Mouse (Mus musculus) intestine, postnatal 0 days (tissue): ENCODE results near the gene Nav3. TPM values are rescaled to one million over a fixed set of nuclear protein-coding genes. Genes with fewer than 3 reads are reported as not detected.

Experiments
- ATAC-seq: fragments of 200-750 bp; cut with Nextera tagmentation; 2 replicates; pipeline ENCODE4 v1.8.0; 2017; ENCODE audit warnings: mild to moderate bottlenecking, moderate TSS enrichment, moderate library complexity
- H3K27ac ChIP-seq: fragments of 300-500 bp; sonication (generic); 2 replicates; pipeline ENCODE4 v1.5.1; 2014; ENCODE audit warnings: mild to moderate bottlenecking, low read depth, low read length, moderate library complexity
- H3K27me3 ChIP-seq: fragments of 300-500 bp; sonication (generic); replicated peaks from 2 replicates; pipeline ENCODE4 v1.6.1; 2014; ENCODE audit warnings: low read length, mixed read lengths; ENCODE audit not compliant: control insufficient read depth, insufficient read depth
- H3K36me3 ChIP-seq: fragments of 300-500 bp; sonication (generic); 2 replicates; pipeline ENCODE4 v1.6.1; 2014; ENCODE audit warnings: mild to moderate bottlenecking, moderate library complexity; ENCODE audit not compliant: control insufficient read depth, insufficient read depth
- H3K4me1 ChIP-seq: fragments of 300-500 bp; sonication (generic); replicated peaks from 2 replicates; pipeline ENCODE4 v1.6.1; 2014; ENCODE audit warnings: antibody characterized with exemption, low read length, mixed read lengths; ENCODE audit not compliant: control insufficient read depth, insufficient read depth
- H3K4me2 ChIP-seq: fragments of 300-500 bp; sonication (generic); replicated peaks from 2 replicates; pipeline ENCODE4 v1.6.1; 2014; ENCODE audit warnings: low read depth, mild to moderate bottlenecking, moderate library complexity
- H3K4me3 ChIP-seq: fragments of 300-500 bp; sonication (generic); 2 replicates; pipeline ENCODE4 v1.5.1; 2014; ENCODE audit warnings: low read depth, low read length
- H3K9ac ChIP-seq: fragments of 300-500 bp; sonication (generic); 2 replicates; pipeline ENCODE4 v1.6.1; 2014; ENCODE audit warnings: mild to moderate bottlenecking, low read depth, low read length
- H3K9me3 ChIP-seq: fragments of 300-500 bp; sonication (generic); 2 replicates; pipeline ENCODE4 v1.6.1; 2016; ENCODE audit warnings: mixed run types; ENCODE audit not compliant: control insufficient read depth
- CTCF ChIP-seq: sonication (generic); IDR thresholded peaks from 2 replicates; pipeline ENCODE4 v1.5.1; 2016; ENCODE audit warnings: low read depth, mild to moderate bottlenecking, control low read depth, antibody characterized with exemption, moderate library complexity
- WGBS: fragments of 180-500 bp; shearing (Covaris S2); extraction: QIAGEN DNeasy Blood & Tissue Kit; methylation state at CpG from one replicate; pipeline ENCODE4 v1.1.7; 2014; 5-methylcytosine and 5-hydroxymethylcytosine counted together
- polyA plus RNA-seq: library from polyadenylated mRNA; unstranded; fragments of >200 nt; fragmentation: Nextera tagmentation; extraction: Ambion mirVana; gene quantifications from 2 replicates; pipeline ENCODE4 v1.2.1, GENCODE M21; 2015

Gene Nav3
- polyA plus RNA-seq, 1 experiment from 2014 or later: 0.77 TPM

DNA sequence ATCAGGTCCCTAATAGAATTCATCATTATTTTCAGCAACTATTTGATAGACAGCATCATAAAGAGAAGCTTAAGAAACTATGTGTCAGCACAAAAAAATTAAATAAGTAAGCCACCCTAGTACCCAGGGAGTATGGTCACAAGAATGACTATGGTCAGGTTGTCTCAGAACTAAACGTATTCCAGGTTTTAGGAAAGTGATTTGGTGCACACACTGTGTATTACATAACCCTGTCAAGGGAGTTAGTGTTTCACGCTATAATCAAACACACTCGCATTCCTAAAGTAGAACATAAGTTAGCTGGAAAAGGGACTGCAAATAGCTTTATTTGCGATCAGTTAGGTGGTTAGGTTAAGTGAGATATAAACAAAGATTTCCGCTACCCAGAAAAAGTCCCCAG, 126.0 kb downstream of the Nav3 start:
- Histone ChIP-seq H3K4me3 (no peak overlapping the region), H3K9ac (no peak overlapping the region), H3K27ac (no peak overlapping the region), H3K4me1 (no peaks in the 10 kb centered on the region), H3K4me2 (no peak overlapping the region), H3K9me3 (no peaks in the 10 kb centered on the region), H3K27me3 (no peaks in the 10 kb centered on the region), H3K36me3 (no peaks in the 10 kb centered on the region)
- 63% methylated on average over 5 of the region's 5 CpGs for WGBS
- no peak for TF ChIP-seq CTCF
- ATAC-seq: no peak

DNA sequence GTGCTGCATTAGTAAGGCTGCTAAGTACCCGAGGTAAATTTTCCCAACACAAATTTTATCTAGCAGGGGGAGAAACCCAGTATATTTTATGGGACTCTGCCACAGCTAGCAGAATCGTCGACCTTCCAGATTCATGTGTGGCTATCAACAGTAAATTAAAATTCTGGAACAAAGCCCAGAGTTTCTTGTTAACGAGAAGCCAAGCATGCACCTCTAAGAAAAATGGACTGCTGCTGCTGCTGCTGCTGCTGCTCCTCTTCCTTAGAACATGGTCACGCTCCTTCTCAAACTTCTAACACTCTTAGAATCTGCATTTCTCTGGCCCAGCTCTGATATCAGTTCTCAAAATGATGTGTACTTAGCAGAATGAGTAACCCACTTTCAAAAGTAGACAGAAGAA, 126.4 kb downstream of the Nav3 start:
- H3K4me2 ChIP-seq: no peak overlapping the region
- H3K4me1 ChIP-seq: no peaks in the 10 kb centered on the region
- ATAC-seq: no peak
- H3K27me3 ChIP-seq: no peaks in the 10 kb centered on the region
- no peak overlapping the region for H3K4me3 ChIP-seq
- no peaks in the 10 kb centered on the region for H3K9me3 ChIP-seq
- WGBS: 48% methylated on average over 5 of the region's 5 CpGs
- TF ChIP-seq CTCF: no peak
- no peak overlapping the region for H3K9ac ChIP-seq
- no peaks in the 10 kb centered on the region for H3K36me3 ChIP-seq
- no peak overlapping the region for H3K27ac ChIP-seq

DNA sequence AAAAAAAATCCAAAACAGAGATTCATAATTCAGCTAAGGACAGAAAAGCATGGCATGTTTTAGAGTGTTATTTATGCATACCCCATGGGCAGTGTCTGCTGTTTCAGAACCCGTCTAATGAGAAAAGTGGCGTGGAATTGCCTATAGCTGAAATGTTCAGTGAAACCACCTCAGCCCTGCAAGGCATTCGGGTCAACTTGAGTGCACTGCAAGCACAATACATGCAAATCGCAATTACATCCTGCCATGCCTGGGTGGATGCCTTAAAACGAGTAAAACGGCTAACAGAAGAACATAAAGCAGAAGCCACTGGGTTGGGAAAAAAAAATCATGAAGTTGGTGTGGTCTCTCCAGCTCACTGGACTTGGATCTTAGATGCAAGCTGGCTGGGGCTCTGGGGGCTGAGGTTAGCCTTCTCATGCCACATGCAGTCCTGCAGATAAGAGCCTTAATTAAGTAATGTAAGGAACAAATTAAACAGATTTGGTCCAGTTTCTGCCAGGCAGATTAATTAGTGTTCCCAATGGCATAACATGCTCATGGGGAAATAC, 133.8 kb downstream of the Nav3 start:
- H3K27me3 ChIP-seq: no peaks in the 10 kb centered on the region
- H3K36me3 ChIP-seq: no peaks in the 10 kb centered on the region
- H3K9me3 ChIP-seq: no peaks in the 10 kb centered on the region
- H3K9ac ChIP-seq: no peak overlapping the region
- no peak overlapping the region for H3K4me2 ChIP-seq
- H3K27ac ChIP-seq: no peak overlapping the region
- TF ChIP-seq CTCF: no peak
- 82% methylated on average over 6 of the region's 6 CpGs for WGBS
- no peak for ATAC-seq
- no peaks in the 10 kb centered on the region for H3K4me1 ChIP-seq
- H3K4me3 ChIP-seq: no peak overlapping the region

GRCm38 (mm10) chr10:110317275-110317674, 138.7 kb downstream of the Nav3 start:
- Histone ChIP-seq H3K36me3 (no peaks in the 10 kb centered on the region), H3K4me3 (no peak overlapping the region), H3K27me3 (no peaks in the 10 kb centered on the region), H3K27ac (no peak overlapping the region), H3K9ac (no peak overlapping the region), H3K9me3 (no peaks in the 10 kb centered on the region), H3K4me1 (no peaks in the 10 kb centered on the region), H3K4me2 (no peak overlapping the region)
- WGBS: 60% methylated on average over 5 of the region's 5 CpGs
- TF ChIP-seq CTCF: no peak
- no peak for ATAC-seq

DNA sequence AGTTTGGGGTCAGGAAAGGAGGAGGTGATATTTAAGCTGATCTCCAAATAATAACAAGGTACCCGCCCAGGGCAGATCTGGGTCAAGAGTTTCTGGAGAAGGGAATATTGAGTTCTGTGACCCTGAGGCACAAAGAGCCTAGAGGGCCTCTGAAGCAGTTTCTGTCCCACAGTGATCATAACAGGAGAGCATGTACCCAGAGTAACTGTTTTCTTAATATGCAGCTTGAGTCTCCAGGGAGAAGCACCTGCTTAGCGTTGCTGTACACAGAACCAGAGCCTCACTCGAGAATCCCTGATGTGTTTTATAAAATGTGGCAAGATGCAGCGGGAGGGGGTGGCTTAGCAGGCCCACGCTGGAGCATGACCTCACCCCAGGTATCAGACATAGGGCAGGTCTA, 141.5 kb downstream of the Nav3 start:
- Histone ChIP-seq H3K27me3 (no peaks in the 10 kb centered on the region), H3K4me3 (no peak overlapping the region), H3K9ac (no peak overlapping the region), H3K27ac (no peak overlapping the region), H3K4me2 (no peak overlapping the region), H3K4me1 (no peaks in the 10 kb centered on the region), H3K9me3 (no peaks in the 10 kb centered on the region), H3K36me3 (no peaks in the 10 kb centered on the region)
- no peak for TF ChIP-seq CTCF
- ATAC-seq: no peak
- 76% methylated on average over 5 of the region's 5 CpGs for WGBS

GRCm38 (mm10) chr10:110313959-110314358, 142.0 kb downstream of the Nav3 start:
- Histone ChIP-seq H3K4me3 (no peak overlapping the region), H3K4me2 (no peak overlapping the region), H3K4me1 (no peaks in the 10 kb centered on the region), H3K9me3 (no peaks in the 10 kb centered on the region), H3K36me3 (no peaks in the 10 kb centered on the region), H3K9ac (no peak overlapping the region), H3K27me3 (no peaks in the 10 kb centered on the region), H3K27ac (no peak overlapping the region)
- ATAC-seq: no peak
- WGBS: 92% methylated on average over 7 of the region's 7 CpGs
- no peak for TF ChIP-seq CTCF

DNA sequence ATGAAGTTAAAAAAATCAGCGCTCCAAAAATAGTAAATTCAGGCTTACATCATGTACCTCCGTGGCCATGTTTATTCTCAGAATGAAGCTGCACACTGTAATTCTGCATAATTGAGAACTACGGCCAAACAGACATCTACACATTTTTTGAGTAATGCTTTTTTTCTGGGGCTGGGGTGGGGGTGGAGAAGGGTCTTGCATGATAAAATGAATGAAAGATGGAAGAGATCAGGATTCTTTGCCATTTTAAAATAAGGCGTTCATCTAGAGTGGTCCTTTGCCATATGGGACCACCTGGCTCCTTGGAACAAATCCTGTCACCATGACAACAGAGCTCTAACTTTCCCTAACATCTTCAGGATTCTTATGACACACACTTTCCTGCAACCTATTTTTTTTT, 146.5 kb downstream of the Nav3 start:
- TF ChIP-seq CTCF: no peak
- Histone ChIP-seq H3K9me3 (no peaks in the 10 kb centered on the region), H3K9ac (no peak overlapping the region), H3K4me1 (no peaks in the 10 kb centered on the region), H3K4me2 (no peak overlapping the region), H3K4me3 (no peak overlapping the region), H3K27me3 (no peaks in the 10 kb centered on the region), H3K36me3 (no peaks in the 10 kb centered on the region), H3K27ac (no peak overlapping the region)
- WGBS: 67% methylated on average over 4 of the region's 4 CpGs
- ATAC-seq: no peak
